Mouse (Mus musculus) left cerebral cortex, adult 2 months (tissue): Measurements from ENCODE around the gene Lrrc27. TPM values are rescaled to one million over a fixed set of nuclear protein-coding genes. Genes with fewer than 3 reads are reported as not detected.
A peak's percentile ranks its signal among the peaks of the same experiment; 100 is the strongest.

Experiments used
- DNase-seq, 2 experiments: peaks; one replicate each; pipeline ENCODE4 v3.0.0; 2021 to 2022; ENCODE audit warnings: low spot score in 2 of 2, mixed read lengths in 1 of 2; ENCODE audit errors: extremely low spot score in 1 of 2
- H3K27ac ChIP-seq: fragments of 200-600 bp; 2 replicates; pipeline ENCODE4 v1.8.1; 2022
- H3K4me3 ChIP-seq: fragments of 200-600 bp; 2 replicates; pipeline ENCODE4 v1.8.1; 2022
- CTCF ChIP-seq: fragments of 200-600 bp; IDR thresholded peaks from 2 replicates; pipeline ENCODE4 v1.8.1; 2022; ENCODE audit warnings: antibody characterized with exemption, mild to moderate bottlenecking, moderate library complexity
- intact Hi-C: fragments of 180-260 bp; cut with DNase I; formaldehyde crosslinking; loops from one replicate; pipeline ENCODE4 v1.15.1; 2025
- total RNA-seq, 2 experiments: library from RNA; stranded (reverse); gene quantifications; 2 replicates each; pipeline ENCODE4 v1.2.3; 2021

Gene Lrrc27
- total RNA-seq, 2 experiments from 2014 or later: 8.1 to 8.2 TPM

DNA sequence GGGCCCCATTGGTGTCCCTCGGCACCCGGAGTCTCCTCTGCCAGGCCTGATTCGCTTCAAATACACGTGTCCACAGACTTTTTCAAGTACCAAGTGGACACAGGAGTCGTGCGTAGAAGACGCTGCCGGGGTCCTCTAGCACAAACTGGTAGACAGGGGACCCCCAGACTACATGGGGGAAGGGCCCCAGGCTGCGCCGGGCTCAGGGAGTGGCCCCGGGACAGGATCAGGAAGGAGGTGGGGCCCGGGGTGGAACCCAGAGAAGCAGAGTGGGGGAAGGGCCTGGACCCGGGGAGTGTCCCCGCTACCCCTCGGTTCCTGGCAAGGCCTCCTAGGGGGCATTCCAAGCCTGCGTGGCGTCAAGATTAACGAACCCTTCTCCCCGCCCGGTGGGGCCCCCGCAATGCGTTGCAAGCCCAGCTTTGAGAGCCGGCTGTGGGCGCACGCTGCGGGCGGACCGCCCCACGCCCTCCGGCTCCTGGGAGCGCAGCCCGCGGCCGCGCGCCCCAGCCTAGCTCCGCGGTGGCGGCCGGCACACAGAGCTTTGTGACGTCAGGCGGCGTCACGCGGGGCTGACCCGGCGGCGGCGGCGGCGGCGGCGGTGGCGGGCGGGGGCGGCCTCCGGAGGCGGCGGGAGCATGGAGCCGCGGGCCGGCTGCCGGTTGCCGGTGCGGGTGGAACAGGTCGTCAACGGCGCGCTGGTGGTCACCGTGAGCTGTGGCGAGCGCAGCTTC lies 35.3 kb downstream of the Lrrc27 start, which contains the start of gene Pwwp2b:
Pwwp2b (plus strand) TSS at position 602 of the 734 bp plus-strand sequence.
- TF ChIP-seq CTCF: no peak
- intact Hi-C loops: loop anchor here (2.0 to 5.0 kb wide), 2 partner anchors 25 to 224 kb away; no protein-coding TSS in a partner anchor
- Histone ChIP-seq H3K27ac (peak within 1 kb of the TSS; percentile 97), H3K4me3 (peak within 1 kb of the TSS; percentile 88)
- peak; percentile 78 to 79 for DNase-seq

DNA sequence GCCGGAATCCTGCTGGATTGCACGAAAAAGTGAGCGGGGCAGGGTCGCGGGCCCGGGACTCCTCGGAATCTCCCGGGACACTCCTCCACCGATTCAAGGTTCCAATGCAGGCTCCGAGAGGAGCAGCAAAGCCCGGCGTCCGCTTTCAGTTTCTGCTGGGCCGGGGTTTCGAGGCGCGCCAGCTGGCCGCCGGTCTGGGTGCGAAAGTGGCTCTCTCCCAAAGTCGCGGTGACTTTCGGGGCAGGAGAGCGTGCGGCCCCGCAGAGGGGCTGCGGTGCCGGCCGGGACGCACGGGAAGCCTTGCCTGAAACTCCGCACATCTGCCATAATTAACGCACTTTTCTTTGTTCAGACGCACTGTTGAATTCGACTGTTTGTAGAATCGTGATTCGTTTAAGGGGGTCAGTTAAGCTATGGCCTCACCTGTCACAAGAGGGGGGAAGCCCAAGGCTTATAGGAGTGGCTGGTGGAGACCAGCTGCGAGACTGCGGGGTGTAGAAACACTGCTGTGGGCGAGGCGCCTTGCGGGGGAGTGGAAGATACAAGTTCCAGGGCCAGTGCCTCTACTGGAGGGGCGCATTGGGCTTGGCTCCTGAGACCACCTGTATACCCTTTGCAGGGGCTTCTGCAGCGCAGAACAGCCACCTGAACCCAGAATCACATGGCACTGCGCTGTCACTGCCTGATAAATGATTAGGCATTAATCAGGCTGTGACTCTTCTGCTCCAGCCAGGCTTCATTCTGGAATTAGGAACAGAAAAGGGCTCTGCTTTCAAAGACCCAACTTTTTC lies 36.0 kb downstream of the Lrrc27 start:
- TF ChIP-seq CTCF: no peak
- peak overlapping the region; percentile 88 for H3K4me3 ChIP-seq
- peak overlapping the region; percentile 90 for H3K27ac ChIP-seq
- DNase-seq: no peak
- intact Hi-C loops: loop anchor here (2.0 to 5.0 kb wide), 2 partner anchors 24 to 223 kb away; no protein-coding TSS in a partner anchor

DNA sequence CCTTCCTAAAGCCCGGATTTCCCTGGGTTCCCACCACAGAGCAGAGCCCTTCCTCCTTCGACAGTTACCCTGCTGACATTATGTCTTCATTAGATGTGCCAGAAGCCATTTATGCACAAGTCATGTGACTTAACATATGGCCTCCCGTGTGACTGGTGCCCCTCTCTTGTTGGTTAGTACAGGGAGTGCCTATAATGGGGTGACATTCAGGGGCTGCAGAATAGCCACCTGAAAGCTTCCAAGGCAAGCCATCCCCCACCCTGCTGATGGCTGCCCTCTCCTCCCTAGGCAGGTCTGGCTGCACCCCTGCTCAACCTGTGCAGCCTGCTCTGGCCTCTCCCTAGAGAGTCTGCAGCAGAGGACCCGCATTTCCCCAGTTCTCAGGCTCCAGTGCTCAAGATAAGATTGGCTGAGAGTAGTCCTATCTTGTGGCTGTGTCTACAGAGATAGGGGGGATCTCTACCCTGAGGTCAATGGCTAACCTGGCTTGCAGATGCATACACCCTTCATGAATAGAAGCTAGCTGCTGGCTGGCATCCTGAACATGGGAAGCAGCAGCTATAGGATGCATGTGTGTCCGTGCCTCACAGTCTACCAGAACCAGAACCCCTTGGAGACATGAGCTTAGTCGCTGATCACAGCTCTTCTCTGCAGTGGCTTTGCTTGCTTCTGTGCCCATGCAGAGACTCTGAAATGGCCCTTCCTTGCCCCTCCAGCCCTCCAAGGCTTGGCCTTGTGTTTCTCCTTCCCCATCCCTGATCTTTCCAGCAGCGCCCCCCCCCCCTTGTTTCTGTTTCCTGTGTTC lies 36.8 kb downstream of the Lrrc27 start:
- intact Hi-C loops: loop anchor here (2.0 to 5.0 kb wide), 2 partner anchors 23 to 223 kb away; no protein-coding TSS in a partner anchor
- Histone ChIP-seq H3K27ac (peak overlapping the region; percentile 90), H3K4me3 (peak overlapping the region; percentile 88)
- no peak for TF ChIP-seq CTCF
- no peak for DNase-seq

DNA sequence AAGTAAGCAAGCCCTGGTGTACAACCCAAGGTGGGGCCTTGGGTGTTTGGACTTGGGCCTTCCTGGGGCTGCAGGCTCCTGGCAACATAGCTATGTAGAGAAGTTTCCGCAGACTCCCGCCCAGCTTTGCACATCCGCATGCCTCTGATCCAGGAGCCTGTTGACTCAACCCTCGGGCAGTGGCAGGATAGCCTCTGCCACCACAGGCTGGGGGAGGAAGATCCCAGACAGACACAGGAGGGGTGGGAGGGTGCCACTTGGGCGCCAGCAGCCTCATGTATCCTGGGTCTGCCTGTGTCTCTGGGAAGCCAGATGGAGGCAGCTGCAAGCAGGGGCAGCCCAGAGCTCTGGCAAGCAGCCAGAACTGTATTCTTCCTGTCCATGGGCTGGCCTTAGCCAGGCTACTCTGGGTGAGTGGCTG lies 39.1 kb downstream of the Lrrc27 start:
- Histone ChIP-seq H3K27ac (peak overlapping the region; percentile 40), H3K4me3 (no peak overlapping the region)
- intact Hi-C loops: no loop called here
- TF ChIP-seq CTCF: no peak
- no peak for DNase-seq

DNA sequence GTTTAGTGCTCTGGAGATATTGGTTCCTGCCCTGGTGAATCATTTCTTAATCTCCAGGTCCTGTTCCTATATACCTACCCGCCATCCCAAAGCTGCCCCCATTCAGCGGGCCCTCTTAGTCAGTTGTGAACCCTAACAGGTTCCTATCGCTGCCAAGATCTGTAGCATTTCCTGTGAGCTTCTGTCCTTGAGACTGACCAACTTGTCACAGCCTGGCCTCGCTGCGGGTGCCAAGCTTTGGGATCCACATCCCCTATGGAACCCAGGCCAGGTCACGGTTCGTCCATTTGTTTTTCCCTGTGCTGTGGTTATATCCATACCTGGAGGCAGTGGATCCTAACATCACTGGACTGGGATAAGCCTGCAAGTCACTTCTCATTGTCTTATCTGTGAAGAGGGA lies 39.8 kb downstream of the Lrrc27 start:
- Histone ChIP-seq H3K4me3 (no peak overlapping the region), H3K27ac (no peak overlapping the region; the same call in 1 of the 2 replicates)
- intact Hi-C loops: no loop called here
- DNase-seq: no peak
- no peak for TF ChIP-seq CTCF

DNA sequence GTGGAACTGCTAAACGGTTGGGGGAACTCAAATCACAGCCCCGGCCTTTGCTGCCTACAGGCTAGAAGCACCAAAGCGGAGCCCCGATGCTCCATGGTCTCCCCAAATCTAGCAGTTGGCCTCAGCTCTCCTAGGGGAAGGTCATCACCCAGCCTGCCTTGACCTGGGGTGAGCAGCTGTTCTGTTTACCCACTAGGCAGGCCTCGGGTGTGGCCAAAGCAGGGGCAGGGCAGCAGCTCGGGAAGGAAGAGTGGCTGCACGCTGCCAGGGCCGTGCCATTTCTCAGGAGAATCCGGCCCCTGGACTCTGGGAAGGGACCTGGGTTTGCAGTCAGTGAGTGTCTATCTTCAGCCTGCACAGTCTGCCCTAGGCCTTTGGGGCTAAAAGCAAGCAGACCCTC lies 40.2 kb downstream of the Lrrc27 start:
- intact Hi-C loops: no loop called here
- no peak for TF ChIP-seq CTCF
- DNase-seq: no peak
- H3K4me3 ChIP-seq: no peak overlapping the region
- peak overlapping the region; percentile 36; the same call in 1 of the 2 replicates for H3K27ac ChIP-seq

DNA sequence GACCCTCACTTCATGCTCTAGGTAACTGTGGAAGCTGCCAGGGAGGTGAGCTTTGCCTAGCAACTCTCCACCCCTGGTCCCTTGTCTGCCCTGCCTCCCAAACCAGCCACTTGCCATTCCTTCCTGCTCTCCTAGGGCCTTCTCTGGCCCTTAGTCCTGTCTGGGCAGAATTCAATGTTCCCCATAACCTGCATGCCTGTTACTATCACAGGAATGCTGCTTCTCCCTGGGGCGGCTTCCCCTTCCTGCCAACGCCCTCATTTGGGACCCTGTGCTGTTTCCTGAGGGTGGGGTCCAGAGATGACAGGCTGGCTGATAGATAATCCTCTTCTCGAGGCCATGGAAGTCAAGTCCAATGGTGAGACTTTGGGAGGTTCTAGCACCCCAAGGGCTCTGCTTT lies 40.7 kb downstream of the Lrrc27 start:
- peak overlapping the region; percentile 36; the same call in 1 of the 2 replicates for H3K27ac ChIP-seq
- intact Hi-C loops: no loop called here
- no peak for TF ChIP-seq CTCF
- no peak for DNase-seq
- no peak overlapping the region for H3K4me3 ChIP-seq

DNA sequence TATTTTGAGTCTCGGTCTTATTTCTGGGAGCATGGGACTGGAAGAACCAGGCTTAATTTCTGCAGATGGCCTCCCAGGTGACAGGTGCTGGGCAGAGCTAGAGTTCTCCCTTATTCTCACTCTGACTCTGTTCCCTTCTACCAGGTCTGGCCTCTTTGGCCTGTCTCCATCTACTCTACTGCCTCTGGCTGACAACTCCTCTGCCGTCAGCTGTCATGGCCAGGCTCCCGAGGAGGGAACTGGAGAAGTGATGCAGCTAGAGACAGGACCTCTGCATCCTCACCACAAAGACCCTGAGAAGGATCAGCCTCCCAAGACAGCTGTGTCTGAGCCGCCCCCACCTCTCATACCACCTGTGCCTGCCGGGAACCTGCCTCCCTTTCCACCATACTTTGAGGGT lies 41.8 kb downstream of the Lrrc27 start:
- no peak overlapping the region for H3K4me3 ChIP-seq
- intact Hi-C loops: no loop called here
- no peak overlapping the region for H3K27ac ChIP-seq
- no peak for TF ChIP-seq CTCF
- DNase-seq: no peak

DNA sequence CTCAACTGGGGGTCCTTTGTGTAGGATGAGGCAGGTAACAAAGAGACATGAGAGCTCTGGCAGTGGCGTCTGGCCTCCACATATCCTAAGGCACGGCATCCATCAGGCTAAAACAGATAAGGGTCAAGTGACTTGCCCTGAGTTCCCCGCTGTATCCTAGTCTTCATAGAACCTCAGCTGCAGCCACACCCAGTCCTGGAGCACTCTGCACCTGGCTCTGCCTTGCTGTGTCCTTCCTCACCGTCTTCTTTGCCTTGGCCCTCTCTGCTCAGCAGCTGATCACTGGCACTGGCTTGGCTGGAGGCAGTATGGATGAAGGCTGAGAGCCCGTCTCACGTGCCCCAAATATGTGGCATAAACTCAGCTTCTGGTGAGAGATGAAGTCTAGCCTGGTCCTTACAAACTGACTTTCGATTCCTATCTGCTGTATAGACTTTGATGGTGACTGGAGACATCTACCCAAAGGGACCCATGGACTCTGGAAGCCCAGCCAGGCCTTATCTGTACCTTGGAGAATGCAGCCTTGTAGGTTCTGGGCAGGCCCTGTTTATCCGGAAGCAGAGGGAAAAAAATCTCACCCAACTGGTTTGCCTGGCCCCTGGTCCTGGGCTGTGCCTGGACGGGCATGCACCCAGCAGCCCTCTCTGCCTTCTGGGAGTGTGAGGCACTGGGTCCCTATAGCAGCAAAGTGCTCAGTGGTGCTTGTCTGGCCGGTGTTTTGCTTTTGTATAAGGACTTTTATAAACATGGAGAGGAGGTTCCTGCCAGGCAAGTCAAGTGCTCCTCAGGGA lies 45.2 kb downstream of the Lrrc27 start:
- Histone ChIP-seq H3K4me3 (no peak overlapping the region), H3K27ac (no peak overlapping the region)
- TF ChIP-seq CTCF: no peak
- no peak for DNase-seq
- intact Hi-C loops: no loop called here

DNA sequence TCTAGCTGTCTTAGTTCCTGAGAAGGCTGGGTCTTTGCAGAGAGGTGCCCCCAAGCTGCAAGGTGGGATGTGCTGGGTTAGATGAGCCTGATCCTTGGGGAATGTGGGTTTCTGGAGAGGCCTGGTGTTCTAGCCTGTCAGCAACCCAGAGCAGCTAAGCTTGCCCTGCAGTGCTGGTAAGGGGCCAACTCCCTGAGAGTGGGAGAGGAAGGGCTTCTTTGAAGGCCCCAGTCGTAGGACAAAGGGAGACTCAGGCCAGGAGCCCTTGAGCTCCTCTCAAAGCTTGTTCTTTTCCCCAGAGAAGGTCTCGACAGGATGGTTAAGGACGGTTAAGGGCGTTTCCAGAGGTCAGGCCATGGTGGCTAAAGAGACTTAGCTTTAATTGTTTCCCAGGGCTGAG lies 51.5 kb downstream of the Lrrc27 start:
- intact Hi-C loops: no loop called here
- Histone ChIP-seq H3K27ac (no peak overlapping the region), H3K4me3 (no peak overlapping the region)
- TF ChIP-seq CTCF: no peak
- no peak for DNase-seq

DNA sequence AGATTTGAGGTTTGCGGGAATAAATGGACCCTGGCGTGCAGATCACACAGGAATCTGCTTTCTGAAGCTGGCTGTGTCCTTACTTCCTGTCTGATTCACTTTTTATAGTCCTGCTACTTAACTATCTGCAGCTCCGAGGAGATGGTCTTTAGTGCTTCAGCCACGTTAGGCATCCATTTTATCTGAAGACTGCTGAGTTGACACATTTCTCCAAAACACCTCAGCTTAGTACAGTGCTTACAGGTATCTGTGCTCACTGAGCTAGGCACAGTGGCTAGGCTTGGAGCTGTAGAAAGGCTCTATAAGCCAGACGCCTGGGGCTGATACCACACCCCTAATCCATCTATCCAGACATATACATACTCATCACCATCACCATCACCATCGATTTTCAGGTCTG lies 52.8 kb downstream of the Lrrc27 start:
- Histone ChIP-seq H3K4me3 (no peak overlapping the region), H3K27ac (no peak overlapping the region)
- intact Hi-C loops: no loop called here
- no peak for DNase-seq
- TF ChIP-seq CTCF: no peak
